Mouse (Mus musculus): Measurements from ENCODE around the gene Fam208b.
"Not testable (repeated sequence)": the region's sequence is repeated elsewhere in the genome, so short reads cannot be mapped to it uniquely, and the experiment has no call there.

Fam208b gene

DNA sequence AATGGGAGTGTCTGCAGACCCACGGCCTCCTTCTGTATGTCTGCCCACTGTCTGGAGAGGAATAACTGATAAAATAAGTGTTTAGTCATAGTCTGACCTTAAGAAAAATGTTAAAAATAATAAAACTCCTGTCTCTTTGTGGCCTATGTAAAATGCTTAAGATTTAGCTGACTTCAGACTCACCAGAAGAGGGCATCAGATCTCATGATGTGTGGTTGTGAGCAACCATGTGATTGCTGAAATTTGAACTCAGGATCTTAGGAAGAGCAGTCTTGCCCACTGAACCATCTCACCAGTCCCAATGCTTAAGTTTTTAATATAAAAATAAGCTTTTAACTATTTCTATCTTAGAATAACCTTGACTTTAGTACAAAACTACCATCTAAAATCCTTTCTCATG lies 47.8 kb downstream of the Fam208b start:
- no peak for DNase-seq

DNA sequence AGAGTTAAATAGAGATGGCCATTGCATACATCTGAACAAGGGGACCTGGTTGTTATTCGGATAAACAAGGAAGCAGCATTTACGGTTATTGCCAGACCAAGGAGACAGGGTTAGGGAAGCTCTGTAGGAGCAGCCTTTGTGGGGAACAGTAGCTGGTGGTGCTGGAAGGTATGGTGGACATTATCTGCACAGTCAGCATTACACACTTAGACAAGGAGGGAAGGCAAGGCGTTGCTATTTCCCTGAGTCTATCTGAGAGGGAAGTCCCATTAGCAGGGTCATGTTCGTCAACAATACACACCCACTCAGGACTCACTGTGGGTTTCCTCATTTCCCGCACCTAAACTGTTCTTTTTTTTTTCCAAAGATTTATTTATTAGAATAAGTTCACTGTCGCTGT lies 63.1 kb downstream of the Fam208b start:
- no peak for DNase-seq

DNA sequence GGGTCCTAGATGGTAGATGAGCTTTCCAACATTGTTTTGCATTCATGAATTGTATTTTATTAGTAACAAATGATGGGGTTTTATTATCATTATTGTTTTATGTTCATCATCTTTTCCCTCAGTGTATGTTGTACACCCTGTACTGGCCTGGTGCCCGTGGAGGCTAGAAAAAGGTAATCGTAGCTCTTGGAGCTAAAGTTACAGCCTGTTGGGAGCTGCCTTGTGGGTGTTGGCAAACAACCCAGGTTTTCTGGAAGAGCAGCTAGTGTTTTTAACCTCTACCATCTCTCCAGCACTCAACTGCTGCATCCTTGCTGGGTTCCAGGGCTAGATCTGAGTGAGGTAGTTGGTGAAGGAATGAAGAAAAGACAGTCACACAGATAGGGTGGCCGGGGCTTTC lies 63.5 kb downstream of the Fam208b start:
- DNase-seq: no peak

DNA sequence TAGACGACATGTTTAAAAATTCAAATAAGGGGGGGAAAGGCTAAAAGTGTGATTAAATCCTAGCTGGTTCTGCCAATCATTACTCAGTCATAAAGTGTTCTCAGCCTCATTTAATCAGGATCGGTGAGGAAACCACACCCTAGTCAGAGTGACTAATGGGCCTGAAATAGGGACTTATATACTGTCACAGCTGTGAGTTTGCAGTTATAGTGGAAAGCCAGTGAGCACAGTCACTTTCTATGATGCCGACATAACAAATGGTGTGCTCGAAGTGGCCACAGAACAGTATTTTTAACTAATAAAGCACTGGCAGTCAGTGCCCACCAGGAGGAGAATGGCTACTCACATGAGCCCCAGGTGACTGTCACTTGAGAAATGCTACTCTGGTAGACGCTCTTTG lies 66.0 kb downstream of the Fam208b start:
- DNase-seq: no peak

DNA sequence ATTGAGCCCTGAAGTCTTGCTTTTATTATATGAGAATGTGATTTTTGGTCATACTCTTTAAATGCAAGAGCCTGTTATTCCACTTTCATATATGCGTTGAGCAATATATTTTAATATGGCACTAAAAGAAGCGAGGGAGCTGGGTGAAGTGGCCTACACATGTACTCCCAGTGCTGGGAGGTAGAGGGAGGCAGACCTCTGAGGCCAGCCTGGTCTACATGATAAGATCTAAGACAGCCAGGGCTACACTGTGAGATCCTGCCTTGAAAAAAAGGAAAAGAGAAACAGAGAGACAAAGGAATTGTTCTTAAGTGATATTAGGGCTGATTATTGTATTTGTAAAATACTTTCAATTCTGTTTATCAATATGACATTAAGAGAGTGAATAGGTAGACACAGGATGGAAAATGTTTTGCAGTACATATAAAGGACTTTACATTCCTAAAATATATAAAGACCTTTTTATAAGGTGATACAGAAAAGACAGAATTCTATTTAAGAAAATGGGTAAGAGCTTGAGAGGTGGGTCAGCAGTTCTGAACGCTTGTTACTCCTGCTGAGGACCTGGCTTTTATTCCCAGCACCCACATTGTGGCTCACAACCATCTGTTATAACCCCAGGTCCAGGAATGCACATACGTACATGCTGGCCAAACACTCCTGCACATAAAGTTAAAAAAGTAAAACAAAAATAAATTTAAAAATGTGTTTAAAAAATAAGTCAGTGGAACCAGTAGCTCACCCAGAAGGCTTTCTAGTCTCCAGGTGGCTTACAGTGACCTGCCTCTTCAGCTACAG lies 66.6 kb downstream of the Fam208b start:
- DNase-seq: no peak

DNA sequence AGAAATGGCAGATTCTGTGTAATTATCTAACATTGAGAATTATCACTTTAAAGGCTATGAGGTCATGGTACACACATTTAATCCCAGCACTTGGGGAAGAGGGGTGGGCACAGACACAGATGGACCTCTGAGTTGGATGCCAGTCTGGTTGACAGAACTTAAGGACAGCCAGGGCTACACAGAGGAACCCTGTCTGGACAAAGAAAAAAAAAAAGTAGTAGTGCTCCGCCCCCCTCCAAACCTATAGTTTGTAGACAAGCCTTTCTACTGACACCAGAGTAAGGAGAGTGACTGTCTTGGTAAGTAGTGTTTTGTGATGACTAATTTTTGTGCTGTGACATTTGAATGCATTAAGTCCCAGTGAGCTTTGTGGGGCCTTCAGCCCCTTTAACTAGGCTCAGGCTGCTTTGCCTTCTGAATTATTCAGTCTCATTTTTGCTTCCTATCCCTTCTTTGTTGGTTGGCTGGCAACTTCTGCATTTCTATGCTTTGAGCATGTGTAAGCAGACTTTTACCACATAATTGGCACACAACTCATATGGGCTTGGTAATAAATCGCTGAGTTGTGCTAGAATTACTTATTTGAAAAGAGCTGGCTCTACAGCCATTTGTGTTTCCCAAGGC lies 69.6 kb downstream of the Fam208b start:
- DNase-seq: no peak

DNA sequence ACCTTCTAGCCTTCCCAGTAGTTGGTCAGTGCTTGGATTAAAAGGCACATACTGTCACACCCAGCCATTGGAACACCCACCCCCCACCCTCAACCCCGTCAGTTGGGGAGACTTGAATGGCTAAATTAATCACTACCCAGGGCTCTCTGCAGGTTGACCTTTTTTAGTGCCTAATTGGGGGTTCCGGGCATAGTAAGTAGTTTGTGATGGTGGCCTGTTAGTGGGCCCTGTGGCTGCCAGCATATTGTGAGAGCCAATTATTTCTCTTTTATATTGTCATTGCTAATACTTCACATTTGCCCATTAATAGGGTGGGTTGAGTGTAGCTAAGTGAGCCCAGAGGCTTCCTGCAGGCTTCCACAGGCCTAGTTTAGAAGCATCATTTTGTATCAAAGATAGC lies 70.7 kb downstream of the Fam208b start:
- DNase-seq: no peak

DNA sequence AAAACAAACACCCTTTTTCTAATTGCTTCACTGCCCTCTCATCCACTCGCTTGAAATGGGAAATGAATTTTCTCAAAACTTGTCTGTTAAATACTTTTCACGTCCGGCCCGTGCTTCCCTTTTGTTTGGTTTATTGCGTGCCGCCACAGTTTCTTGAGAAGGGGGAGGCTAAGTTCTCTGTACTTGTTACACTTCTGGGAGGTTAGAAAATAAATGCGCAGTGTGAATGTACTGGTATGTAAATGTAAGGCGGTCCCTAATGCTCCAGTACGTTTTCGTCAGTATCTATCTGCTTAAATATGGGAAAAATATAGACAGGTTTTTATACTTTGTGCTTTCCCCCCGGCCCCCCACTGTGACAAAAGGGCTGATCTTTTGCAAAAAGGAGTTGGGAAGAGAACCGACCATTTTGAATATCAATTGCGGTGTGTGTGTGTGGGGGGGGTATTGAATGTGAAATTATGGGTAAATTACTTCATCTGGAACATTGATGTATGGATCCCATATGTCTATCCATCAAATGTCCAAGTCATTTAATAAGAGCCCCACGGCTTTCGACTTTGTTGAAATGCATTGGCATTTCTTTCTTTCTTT lies 71.8 kb downstream of the Fam208b start:
- DNase-seq: no peak

DNA sequence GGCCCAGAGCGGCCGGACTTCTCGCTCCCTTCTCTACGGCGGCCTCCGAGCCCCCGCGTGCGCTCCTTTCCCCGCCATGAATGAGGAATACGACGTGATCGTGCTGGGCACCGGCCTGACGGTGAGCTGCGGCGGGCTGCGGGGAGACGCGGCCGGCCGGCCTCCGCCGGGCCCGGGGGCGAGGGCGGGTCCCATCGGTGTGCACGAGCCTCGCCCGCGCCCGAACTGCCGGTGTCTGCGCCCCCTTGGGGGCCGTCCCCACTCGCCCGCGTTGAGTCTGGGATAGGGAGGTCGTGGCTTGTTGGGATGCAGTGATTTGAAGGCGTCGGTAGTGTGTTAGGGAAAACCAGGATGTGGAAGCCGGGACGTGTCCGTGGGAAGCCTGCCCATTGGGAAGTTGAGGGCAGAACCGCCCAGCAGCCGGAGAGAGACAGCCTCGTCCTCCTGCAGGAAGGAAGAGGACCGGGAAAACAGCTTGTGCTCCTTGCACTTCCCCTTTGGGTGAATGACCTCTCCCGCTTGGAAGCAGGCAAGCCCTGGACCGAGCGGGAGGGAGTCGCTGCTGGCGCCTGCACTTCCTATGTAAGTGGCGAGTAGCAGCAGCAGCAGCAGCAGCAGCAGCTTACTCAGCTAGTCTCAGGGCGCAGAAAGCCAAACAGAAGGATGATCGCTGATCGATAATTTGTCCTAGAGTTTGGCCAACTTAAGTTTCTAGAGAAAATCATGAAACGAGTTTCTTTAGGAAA lies 72.5 kb downstream of the Fam208b start:
- peak; percentile 84 for DNase-seq

DNA sequence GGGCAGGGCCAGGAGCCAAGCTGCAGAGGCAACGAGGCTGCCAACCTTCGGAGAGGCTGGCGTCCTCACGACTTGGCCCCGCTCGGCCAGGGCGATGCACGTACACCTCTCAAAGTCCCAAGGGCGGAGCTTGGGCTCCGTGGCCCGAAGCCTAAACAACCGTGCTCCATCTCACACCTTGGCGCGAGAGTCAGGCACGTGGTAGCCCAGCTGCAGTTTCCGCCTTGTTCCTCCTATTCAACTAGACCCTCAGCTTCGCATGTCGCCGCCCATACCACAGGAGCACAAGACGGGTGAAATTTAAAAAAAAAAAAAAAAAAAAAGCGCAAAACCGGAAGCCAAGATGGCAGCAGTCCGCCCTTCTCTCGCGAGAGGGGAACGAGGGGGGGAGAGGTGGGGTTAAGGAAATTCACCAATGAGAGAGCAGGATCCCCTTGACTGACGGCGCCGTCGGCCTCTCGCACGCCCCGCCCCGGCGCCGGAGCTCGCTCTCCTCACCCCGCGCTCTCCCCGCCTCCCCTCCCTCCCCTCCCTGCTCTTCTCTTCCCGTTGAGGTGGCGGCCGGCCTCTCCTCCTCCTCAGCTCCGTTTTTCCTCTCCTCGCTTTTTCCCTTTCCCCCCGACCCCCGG lies 73.2 kb downstream of the Fam208b start, which contains the start of gene Gdi2:
Gene Gdi2 (plus strand): TSS at position 470 of the 629 bp plus-strand sequence.
- DNase-seq: peak; percentile 96

DNA sequence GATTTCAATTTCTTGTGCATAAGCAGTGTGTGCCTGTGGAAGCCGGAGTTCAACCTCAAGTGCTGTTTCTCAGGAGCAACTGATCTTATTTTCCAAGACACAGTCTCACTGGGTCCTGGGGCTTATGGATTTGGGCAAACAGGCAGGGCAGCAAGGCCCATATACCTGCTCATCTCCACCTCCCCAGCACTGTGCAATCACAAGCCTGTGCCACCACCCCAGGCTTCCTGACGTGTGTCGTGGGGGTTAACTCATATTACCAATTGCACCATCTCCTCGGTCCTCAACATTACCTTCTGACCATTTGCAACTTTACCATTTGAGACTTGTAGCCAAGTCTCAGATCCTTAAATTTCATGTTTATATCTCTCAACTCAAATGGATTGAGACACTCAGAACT lies 76.8 kb downstream of the Fam208b start:
- DNase-seq: no peak

DNA sequence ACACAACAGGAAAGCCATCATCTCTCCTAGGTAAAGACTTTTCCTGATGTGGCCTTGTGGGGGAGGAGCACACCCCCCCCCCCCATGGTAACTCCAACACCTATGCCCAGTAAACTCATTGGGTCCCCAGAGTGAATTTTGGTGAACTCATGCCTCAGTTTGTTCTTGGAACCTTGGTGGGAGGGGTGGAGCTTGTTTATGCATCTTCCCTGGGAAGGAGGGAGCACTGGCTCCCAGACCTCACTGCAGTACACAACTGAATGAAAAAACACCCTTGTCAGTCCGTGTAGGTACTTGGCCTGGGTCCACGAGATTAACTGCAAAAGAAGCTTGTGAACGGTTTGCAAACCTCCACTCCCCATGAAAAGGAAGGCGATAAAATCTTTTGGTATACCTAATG lies 78.5 kb downstream of the Fam208b start:
- no peak for DNase-seq

DNA sequence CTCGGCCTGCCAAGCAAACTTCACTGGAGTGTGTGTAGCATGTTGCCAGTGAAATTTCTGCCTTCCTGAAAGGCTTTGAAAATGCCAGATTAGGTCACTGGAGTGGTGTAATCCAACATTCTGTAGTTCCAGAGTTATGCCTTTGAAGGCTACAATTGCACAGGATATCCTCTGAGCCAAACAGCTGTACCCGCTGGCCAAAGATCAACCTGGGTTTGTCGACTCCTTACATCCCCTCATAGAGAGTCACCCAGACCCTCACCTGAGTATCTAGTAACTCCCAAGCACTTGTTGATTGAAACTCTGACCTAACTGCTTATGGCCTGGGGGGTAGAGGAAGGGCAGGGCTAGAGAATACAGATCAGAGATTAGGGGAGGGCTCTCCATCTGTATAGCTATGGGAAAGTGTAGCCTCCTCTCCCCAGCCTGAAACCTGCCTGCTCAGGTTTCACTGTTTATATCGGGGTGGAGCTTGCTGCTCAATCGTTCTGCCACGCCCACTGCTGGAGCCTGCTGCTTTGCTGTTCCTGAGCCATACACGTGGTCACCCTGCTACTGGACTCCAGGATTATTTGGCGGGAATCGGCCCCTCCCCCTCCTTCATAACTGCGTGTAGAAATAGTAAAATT lies 79.1 kb downstream of the Fam208b start:
- DNase-seq: no peak

DNA sequence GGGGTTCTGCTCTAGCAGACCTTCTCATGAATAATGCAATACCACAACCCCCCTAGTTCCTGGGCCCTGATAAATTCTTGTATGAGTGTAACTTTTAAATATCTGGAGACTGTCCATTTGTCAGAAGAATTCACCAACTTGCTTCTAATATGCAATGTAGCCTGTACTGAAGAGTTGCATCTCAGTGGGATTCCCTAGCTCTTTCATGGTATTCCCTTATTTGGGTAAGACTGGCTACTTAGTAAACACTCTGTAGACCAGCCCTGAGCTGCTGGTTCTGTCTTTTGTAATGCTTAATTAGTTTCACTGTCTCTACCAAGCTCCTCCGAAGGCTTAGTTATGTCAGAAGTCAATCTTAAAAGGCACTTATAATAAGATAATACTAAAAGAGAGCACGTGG lies 79.7 kb downstream of the Fam208b start:
- DNase-seq: not testable (repeated sequence)

DNA sequence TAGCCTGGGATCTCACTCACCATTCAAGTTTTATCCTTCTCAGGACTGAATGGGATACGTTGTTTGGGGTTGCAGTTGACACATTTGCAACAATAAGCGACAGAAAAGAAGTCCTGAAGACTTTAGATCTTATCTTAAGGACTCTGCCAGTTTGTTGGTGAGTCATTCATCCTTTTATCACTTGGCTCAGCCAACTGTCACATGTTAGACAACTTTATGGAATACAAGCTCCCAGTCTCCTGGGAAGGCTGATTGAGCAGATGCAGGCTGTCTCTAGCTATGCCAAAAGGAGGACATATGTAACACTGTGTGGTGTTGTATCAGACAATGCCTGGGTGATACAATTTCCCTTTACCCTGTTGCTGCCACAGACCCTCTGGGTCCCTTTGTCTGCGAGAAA lies 80.5 kb downstream of the Fam208b start:
- no peak for DNase-seq

DNA sequence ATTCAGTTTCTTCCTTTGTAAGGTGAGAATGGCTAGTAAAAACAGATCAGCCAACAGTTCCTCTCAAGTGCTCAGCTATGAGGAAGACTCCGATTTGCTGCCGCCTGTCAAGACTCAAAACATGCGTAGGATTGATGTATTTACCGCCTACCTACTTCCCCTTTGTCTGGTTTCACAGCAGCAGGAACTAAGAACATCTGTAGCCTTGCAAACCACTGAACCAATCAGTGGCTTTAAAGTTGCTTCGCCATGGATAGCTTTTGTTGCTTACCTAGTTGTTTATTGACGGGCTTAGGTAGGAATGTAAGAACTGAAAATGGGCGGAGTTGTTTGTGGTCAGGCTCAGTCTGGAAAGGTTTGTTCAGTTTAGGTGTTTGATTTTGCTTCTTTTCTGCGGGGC lies 84.6 kb downstream of the Fam208b start:
- DNase-seq: no peak

DNA sequence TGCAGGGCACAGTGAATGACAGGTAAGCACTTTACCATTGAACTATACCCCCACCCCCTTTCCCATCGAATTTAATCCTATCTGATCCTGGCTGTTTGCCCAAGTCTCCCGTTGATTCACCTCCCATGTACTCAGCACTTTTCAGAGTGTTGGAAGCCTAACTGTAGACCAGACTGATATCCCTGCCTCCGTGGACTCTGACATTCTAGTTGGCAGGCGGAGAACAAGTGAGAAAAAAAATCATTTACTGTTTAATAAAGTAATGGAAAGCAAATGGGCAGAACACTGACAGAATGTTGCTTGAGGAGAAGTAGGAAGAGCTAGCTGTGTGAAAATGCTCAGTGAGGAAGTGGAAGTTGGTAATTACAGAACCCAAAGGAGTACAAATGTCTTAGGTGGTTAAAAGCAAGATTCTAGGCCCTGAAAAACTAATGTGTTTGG lies 85.3 kb downstream of the Fam208b start:
- DNase-seq: no peak

DNA sequence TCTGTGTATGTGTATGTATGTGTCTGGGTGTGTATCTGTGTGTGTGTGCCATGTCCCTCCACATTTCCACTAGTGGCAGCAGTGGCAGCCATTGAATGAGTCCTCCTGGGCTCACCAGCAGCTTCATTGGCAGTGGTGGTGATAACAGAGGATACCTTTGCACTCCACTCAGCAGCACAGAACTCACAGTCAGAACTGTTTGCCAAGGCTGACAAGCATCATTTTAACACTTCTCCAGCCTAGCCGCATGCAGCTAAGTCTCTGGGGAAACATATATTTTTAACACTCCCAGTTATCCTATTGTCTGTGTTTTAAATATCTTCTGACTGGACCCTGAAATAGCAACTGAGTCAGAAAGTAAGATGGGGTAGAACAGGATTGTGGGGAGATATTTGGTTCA lies 87.0 kb downstream of the Fam208b start:
- no peak for DNase-seq

DNA sequence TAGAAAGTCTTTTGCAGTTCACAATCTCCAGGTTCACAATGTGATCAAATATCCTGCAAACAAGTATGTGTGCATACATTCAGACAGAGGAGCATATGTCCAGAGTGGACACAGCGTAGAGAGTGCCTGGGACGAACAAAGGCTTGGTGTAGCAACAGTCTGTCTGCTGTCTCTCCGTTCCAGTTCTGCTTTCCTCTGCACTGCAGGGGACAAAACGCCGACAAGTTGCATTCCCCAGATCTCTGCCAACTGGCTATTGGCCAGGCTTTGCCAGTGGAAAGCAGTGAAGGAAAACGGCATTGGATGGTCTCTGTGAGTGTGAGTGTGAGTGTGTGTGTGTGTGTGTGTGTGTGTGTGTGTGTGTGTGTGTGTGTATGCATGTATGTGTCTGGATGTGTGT lies 87.4 kb downstream of the Fam208b start:
- DNase-seq: peak; percentile 18

DNA sequence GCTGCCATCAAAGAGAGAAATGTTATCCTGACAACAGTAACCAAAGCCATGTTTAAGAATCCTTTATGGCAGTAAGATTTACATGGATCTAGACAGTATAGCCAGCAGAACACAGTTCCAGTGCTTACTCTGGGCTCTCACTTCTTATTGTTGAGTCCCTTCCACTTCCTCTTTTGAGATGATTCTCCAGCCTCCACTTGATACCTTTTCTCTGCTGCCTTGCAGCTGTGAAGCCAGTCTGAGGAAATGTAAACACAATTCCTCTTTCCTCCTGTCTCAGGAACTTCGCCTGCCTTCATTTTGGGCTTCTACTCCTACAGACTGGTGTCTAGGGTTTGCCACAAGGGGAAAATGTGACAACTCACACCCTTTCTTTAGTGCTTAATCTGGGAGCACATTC lies 90.9 kb downstream of the Fam208b start:
- not testable (repeated sequence) for DNase-seq

DNA sequence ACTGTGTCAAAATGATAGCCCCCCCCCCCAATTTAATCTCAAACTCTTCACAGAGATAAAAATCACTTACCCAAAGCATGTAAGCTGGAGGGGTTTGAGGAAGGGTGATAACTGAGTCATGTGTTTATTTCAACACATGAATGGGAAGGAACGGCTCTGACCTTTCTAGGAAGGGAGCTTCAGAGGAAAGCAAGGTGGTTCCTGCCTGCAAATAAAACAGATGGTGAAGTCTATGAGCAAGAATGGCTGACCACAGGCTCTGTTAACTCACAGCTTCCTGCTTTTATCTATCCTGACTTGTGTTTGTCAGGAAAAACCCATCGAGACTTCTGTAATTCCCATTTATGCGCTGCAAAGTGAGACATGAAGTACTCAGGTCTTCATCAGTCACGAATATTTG lies 91.6 kb downstream of the Fam208b start:
- not testable (repeated sequence) for DNase-seq

Data from lung, postnatal 14 days (tissue).